Mouse (Mus musculus) lung, embryonic 14.5 days (tissue): ENCODE data around the gene Ift27. TPM values are rescaled to one million over a fixed set of nuclear protein-coding genes. Genes with fewer than 3 reads are reported as not detected.

Experiments used
- ATAC-seq: fragments of 200-750 bp; cut with Nextera tagmentation; 2 replicates; pipeline ENCODE4 v1.8.0; 2017; ENCODE audit warnings: mild to moderate bottlenecking, moderate TSS enrichment, moderate library complexity; ENCODE audit not compliant: insufficient read depth
- DNase-seq: peaks from one replicate; pipeline ENCODE4 v3.0.0-alpha.2; 2015
- H3K27ac ChIP-seq: fragments of 300-500 bp; sonication (generic); 2 replicates; pipeline ENCODE4 v1.5.1; 2014; ENCODE audit warnings: low read depth, mild to moderate bottlenecking, moderate library complexity
- H3K27me3 ChIP-seq: fragments of 300-500 bp; sonication (generic); 2 replicates; pipeline ENCODE4 v1.6.1; 2014; ENCODE audit warnings: low read length, control low read depth; ENCODE audit not compliant: insufficient read depth
- H3K36me3 ChIP-seq: fragments of 300-500 bp; sonication (generic); 2 replicates; pipeline ENCODE4 v1.6.1; 2014; ENCODE audit warnings: control low read depth; ENCODE audit not compliant: insufficient read depth
- H3K4me1 ChIP-seq: fragments of 300-500 bp; sonication (generic); 2 replicates; pipeline ENCODE4 v1.6.1; 2014; ENCODE audit warnings: antibody characterized with exemption, control low read depth; ENCODE audit not compliant: insufficient read depth
- H3K4me2 ChIP-seq: fragments of 300-500 bp; sonication (generic); 2 replicates; pipeline ENCODE4 v1.6.1; 2014; ENCODE audit warnings: mild to moderate bottlenecking
- H3K4me3 ChIP-seq: fragments of 300-500 bp; sonication (generic); 2 replicates; pipeline ENCODE4 v1.5.1; 2014; ENCODE audit warnings: low read depth, low read length
- H3K9ac ChIP-seq: fragments of 300-500 bp; sonication (generic); 2 replicates; pipeline ENCODE4 v1.6.1; 2014
- H3K9me3 ChIP-seq: fragments of 300-500 bp; sonication (generic); 2 replicates; pipeline ENCODE4 v1.6.1; 2016; ENCODE audit warnings: low read depth, low read length, control low read depth
- CTCF ChIP-seq: IDR thresholded peaks from 2 replicates; pipeline ENCODE4 v1.5.1; 2016; ENCODE audit warnings: antibody characterized with exemption, low read depth
- WGBS: fragments of 180-500 bp; shearing (Covaris S2); extraction: QIAGEN DNeasy Blood & Tissue Kit; methylation state at CpG from one replicate; pipeline ENCODE4 v1.1.7; 2014; 5-methylcytosine and 5-hydroxymethylcytosine counted together
- polyA plus RNA-seq: library from polyadenylated mRNA; unstranded; fragments of >200 nt; fragmentation: Nextera tagmentation; extraction: Ambion mirVana; gene quantifications from 2 replicates; pipeline ENCODE4 v1.2.1, GENCODE M21; 2014

The Ift27 gene
- polyA plus RNA-seq, 1 experiment from 2014 or later: 95.0 TPM

DNA sequence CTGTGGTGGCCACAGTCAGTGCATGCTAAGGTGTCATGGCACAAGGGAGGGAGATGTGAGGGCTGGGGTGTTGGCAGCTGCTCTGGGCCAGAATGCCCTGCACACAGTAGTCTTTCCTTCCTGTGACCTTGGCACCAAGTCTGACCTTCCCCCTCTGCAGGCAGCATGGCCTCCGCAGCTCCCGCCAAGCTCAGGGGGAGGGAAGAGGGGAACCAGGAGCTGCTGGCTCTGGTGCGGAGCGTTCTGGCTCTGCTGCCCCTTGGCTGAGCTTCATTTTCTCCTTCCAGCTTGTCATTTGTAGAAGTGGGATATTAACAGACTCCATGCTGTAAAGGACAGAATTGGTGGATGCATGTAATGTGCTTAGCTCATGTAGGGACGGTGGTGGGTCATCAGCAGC is 15.6 kb downstream of the Ift27 start:
- no peaks in the 10 kb centered on the region for H3K9me3 ChIP-seq
- H3K4me2 ChIP-seq: no peak overlapping the region
- no peak overlapping the region for H3K27ac ChIP-seq
- WGBS: 74% methylated on average over 5 of the region's 5 CpGs
- no peaks in the 10 kb centered on the region for H3K27me3 ChIP-seq
- no peak for TF ChIP-seq CTCF
- H3K9ac ChIP-seq: no peak overlapping the region
- no peak for ATAC-seq
- H3K36me3 ChIP-seq: peaks cover 8% of the 10 kb centered on the region
- no peaks in the 10 kb centered on the region for H3K4me1 ChIP-seq
- DNase-seq: no peak
- no peak overlapping the region for H3K4me3 ChIP-seq

GRCm38 (mm10) chr15:78157824-78158223 is 16.1 kb downstream of the Ift27 start:
- Histone ChIP-seq H3K9ac (no peak overlapping the region), H3K9me3 (no peaks in the 10 kb centered on the region), H3K27ac (no peak overlapping the region), H3K4me1 (no peaks in the 10 kb centered on the region), H3K36me3 (peaks cover 3% of the 10 kb centered on the region), H3K4me2 (no peak overlapping the region), H3K4me3 (no peak overlapping the region), H3K27me3 (no peaks in the 10 kb centered on the region)
- ATAC-seq (no peak), DNase-seq (no peak)
- 72% methylated on average over 4 of the region's 4 CpGs for WGBS
- TF ChIP-seq CTCF: no peak

DNA sequence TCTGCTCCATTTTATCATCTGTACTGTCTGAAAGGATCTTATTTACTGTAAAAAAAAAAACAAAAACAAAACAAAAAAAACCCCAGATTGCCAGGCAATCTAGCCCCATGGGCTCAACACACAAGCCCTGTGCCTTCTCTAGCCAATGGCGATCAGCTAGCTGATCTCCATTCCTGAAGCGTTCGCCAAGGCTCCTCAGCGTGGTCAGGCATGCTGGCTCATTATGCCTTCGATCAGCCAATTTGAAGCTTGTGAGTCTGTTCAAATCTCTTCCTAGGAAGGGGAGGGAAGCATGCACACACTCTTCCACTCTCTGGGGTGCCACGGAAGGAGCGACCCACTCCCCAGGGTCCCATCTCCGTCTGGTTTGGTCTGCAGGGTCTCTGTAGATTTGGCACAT is 16.6 kb downstream of the Ift27 start:
- no peaks in the 10 kb centered on the region for H3K9me3 ChIP-seq
- peaks cover 2% of the 10 kb centered on the region; the same call in 1 of the 2 replicates for H3K36me3 ChIP-seq
- no peak for DNase-seq
- 83% methylated on average over 8 of the region's 8 CpGs for WGBS
- no peak overlapping the region for H3K9ac ChIP-seq
- TF ChIP-seq CTCF: no peak
- H3K4me2 ChIP-seq: no peak overlapping the region
- no peaks in the 10 kb centered on the region for H3K27me3 ChIP-seq
- H3K4me3 ChIP-seq: no peak overlapping the region
- no peak for ATAC-seq
- H3K4me1 ChIP-seq: no peaks in the 10 kb centered on the region
- H3K27ac ChIP-seq: no peak overlapping the region

DNA sequence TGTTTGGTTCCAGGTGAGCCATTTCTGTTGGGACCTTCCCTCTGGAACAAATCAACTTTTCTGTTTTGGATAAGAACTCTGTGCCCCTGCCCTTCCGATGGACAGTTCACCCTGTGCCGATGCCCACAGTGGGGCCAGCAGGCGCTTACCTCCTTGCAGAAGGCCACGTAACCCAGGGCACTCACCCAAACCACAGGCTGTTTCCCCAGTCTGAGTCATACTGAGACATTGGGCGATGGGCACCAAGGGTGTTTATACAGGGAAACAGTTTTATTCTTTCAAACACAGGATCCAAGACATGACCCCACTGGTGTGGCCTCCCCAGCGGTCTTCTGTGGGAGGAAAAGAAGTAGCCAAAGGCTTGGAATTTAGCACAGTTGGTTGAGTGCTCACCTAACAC is 18.5 kb downstream of the Ift27 start:
- Histone ChIP-seq H3K4me3 (no peak overlapping the region), H3K4me2 (no peak overlapping the region), H3K27ac (no peak overlapping the region), H3K27me3 (no peaks in the 10 kb centered on the region), H3K36me3 (no peaks in the 10 kb centered on the region), H3K9me3 (no peaks in the 10 kb centered on the region), H3K9ac (no peak overlapping the region), H3K4me1 (no peaks in the 10 kb centered on the region)
- 76% methylated on average over 6 of the region's 6 CpGs for WGBS
- no peak for TF ChIP-seq CTCF
- no peak for ATAC-seq
- no peak for DNase-seq

GRCm38 (mm10) chr15:78153045-78153775 is 20.7 kb downstream of the Ift27 start:
- no peak overlapping the region for H3K4me3 ChIP-seq
- H3K4me2 ChIP-seq: no peak overlapping the region
- H3K27ac ChIP-seq: no peak overlapping the region
- H3K36me3 ChIP-seq: no peaks in the 10 kb centered on the region
- no peak overlapping the region for H3K9ac ChIP-seq
- no peaks in the 10 kb centered on the region for H3K9me3 ChIP-seq
- no peaks in the 10 kb centered on the region for H3K4me1 ChIP-seq
- TF ChIP-seq CTCF: no peak
- ATAC-seq (no peak), DNase-seq (peak; percentile 58)
- 55% methylated on average over 11 of the region's 11 CpGs for WGBS
- no peaks in the 10 kb centered on the region for H3K27me3 ChIP-seq

DNA sequence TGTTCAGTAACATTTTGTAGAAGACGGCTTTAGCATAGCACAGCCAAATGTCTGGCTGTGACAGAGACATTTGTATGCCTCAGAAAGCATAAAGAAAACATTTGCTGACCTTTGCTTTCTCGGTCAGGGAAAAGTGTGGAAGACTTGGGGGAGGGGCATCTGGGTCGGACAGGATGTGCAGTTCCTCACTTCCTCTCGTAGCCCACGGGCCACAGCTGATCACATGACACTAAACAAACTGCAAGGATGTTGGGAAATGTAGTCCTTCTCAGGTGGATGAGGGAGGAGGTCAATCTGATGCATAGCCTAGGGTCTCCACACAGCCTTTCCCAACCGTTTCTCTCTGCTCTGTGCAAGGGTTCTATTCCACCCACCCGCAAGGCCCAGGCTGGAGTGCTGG is 25.3 kb downstream of the Ift27 start:
- H3K9me3 ChIP-seq: no peaks in the 10 kb centered on the region
- no peaks in the 10 kb centered on the region for H3K27me3 ChIP-seq
- WGBS: 57% methylated on average over 7 of the region's 7 CpGs
- no peak overlapping the region for H3K27ac ChIP-seq
- TF ChIP-seq CTCF: no peak
- H3K4me3 ChIP-seq: no peak overlapping the region
- H3K4me1 ChIP-seq: no peaks in the 10 kb centered on the region
- no peak overlapping the region for H3K4me2 ChIP-seq
- DNase-seq (peak; percentile 13), ATAC-seq (no peak)
- H3K9ac ChIP-seq: no peak overlapping the region
- no peaks in the 10 kb centered on the region for H3K36me3 ChIP-seq

DNA sequence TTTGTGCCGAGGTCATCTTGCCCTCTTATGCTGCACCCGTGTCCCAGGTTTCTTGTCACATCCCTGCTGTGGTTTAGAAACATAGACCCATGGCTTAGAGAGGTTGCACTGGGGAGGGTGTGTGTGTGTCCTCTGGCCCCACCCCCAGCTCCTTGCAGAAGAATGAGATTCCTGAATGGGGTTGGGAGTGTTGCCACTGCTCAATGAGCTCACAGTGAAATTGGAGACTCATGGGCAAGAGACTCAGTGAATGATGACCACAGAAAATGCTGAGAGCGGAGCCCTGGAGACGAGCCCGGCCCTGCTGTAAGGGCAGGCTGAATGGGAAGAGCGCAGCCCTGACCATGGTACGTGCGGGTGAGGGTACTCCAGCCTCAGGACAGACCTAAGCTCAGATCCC is 33.7 kb downstream of the Ift27 start:
- Histone ChIP-seq H3K27ac (no peak overlapping the region), H3K4me2 (no peak overlapping the region), H3K9ac (no peak overlapping the region), H3K27me3 (no peaks in the 10 kb centered on the region), H3K4me3 (no peak overlapping the region), H3K36me3 (no peaks in the 10 kb centered on the region), H3K9me3 (no peaks in the 10 kb centered on the region), H3K4me1 (no peaks in the 10 kb centered on the region)
- no peak for ATAC-seq
- DNase-seq: no peak
- WGBS: 66% methylated on average over 8 of the region's 8 CpGs
- no peak for TF ChIP-seq CTCF
